Mouse (Mus musculus) kidney, adult 2 months (tissue): ENCODE results near the gene Snrpc.

Experiments
- CTCF ChIP-seq: fragments of 200-500 bp; conservative IDR thresholded peaks from 2 replicates; pipeline ENCODE4 v1.5.1; 2011; ENCODE audit warnings: low read depth, mild to moderate bottlenecking, control low read depth, low read length, moderate library complexity, mixed read lengths; ENCODE audit not compliant: insufficient read depth, insufficient read length
- POLR2A ChIP-seq: fragments of 200-500 bp; IDR thresholded peaks from one replicate; pipeline ENCODE4 v1.6.1; 2011; ENCODE audit warnings: low read depth, low read length, control low read depth

DNA sequence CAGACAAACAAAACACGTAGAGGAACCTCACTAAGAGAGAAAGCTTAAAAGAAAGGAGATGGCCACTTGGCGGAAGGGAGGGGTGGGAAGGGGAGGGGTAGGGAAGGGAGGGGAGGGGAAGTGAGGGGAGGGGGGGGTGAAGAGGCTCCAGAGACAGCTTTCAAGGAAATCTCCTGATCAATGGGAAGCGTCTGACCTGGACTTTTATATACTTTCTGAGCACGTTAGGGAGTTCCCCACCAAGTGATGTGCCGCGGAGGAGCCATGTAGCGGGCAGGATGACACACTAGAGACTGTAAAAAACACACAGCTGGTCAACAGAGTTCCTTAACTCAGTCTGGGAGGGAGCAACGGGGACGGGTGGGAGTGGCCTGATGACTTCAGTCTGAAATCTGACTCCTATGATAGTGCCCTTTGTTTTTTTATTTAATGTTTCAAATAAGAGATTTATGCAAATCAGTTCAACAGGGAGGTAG is 11.0 kb upstream of the Snrpc start:
- TF ChIP-seq CTCF (no peak), POLR2A (no peak)
